Mouse (Mus musculus): ENCODE data around the gene Flnb. TPM values are rescaled to one million over a fixed set of nuclear protein-coding genes. Genes with fewer than 3 reads are reported as not detected.

Gene Flnb
- total and polyA plus RNA-seq, 3 experiments: 0.43 to 2.0 (median 1.8) TPM

DNA sequence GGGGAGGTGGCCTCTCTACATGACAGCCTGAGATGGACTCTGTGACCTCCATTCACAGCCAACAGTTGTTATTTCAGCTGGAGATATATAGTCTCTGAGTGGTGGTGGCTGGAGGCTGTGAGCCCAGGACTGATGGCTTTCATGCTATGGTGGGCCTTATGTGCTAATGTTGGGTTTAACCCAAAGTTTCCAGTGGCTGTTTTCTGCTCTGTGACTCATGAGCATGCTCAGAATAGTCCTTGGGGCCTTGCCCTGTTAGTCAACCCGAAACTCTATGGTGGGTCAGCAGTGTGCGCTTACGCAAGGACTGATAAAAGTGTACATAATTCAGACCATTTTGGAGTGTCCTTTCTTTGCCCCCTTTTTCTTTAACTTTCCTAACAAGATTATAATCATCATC, 40.1 kb downstream of the Flnb start:
- no peak for ATAC-seq (ENCODE audit: extremely low read depth, insufficient number of reproducible peaks, low FRiP score, poor library complexity, severe bottlenecking)
- no peaks in the 10 kb centered on the region for H3K36me3 ChIP-seq (replicated peaks)
- H3K4me3 ChIP-seq (ENCODE audit: low read depth, low read length): no peak overlapping the region
- H3K4me1 ChIP-seq (ENCODE audit: insufficient read depth, low read depth, low read length): peaks cover 46% of the 10 kb centered on the region
- TF ChIP-seq POLR2AphosphoS5 (IDR thresholded peaks at IDR 0.05; ENCODE audit: insufficient replicate concordance, low read depth, low read length) (no peak), GATA2 (IDR thresholded peaks at IDR 0.05; ENCODE audit: borderline replicate concordance, low read depth, low read length) (no peak), CTCF (IDR thresholded peaks at IDR 0.05; ENCODE audit: low read depth, low read length) (no peak), TAL1 (conservative IDR thresholded peaks at IDR 0.05; ENCODE audit: low read depth, low read length) (no peak), GATA1 (IDR thresholded peaks at IDR 0.05; ENCODE audit: borderline replicate concordance, low read length) (no peak)
- H3K27me3 ChIP-seq (ENCODE audit: insufficient read depth, low read length): peaks cover 9% of the 10 kb centered on the region
- DNase-seq (ENCODE audit: low spot score): no peak
- no peaks in the 10 kb centered on the region for H3K9me3 ChIP-seq (replicated peaks)

GRCm38 (mm10) chr14:7858430-7858829, 40.7 kb downstream of the Flnb start:
- TF ChIP-seq GATA2 (IDR thresholded peaks at IDR 0.05; ENCODE audit: borderline replicate concordance, low read depth, low read length) (no peak), TAL1 (conservative IDR thresholded peaks at IDR 0.05; ENCODE audit: low read depth, low read length) (no peak), GATA1 (IDR thresholded peaks at IDR 0.05; ENCODE audit: borderline replicate concordance, low read length) (no peak), CTCF (IDR thresholded peaks at IDR 0.05; ENCODE audit: low read depth, low read length) (no peak), POLR2AphosphoS5 (IDR thresholded peaks at IDR 0.05; ENCODE audit: insufficient replicate concordance, low read depth, low read length) (no peak)
- DNase-seq (ENCODE audit: low spot score): no peak
- Histone ChIP-seq H3K9me3 (replicated peaks) (no peaks in the 10 kb centered on the region), H3K4me1 (ENCODE audit: insufficient read depth, low read depth, low read length) (peaks cover 42% of the 10 kb centered on the region), H3K36me3 (replicated peaks) (no peaks in the 10 kb centered on the region), H3K27me3 (ENCODE audit: insufficient read depth, low read length) (peaks cover 6% of the 10 kb centered on the region; the same call in 1 of the 2 replicates), H3K4me3 (ENCODE audit: low read depth, low read length) (no peak overlapping the region)
- ATAC-seq (ENCODE audit: extremely low read depth, insufficient number of reproducible peaks, low FRiP score, poor library complexity, severe bottlenecking): no peak

GRCm38 (mm10) chr14:7860525-7861154, 42.9 kb downstream of the Flnb start:
- H3K36me3 ChIP-seq (replicated peaks): no peaks in the 10 kb centered on the region
- no peaks in the 10 kb centered on the region for H3K9me3 ChIP-seq (replicated peaks)
- ATAC-seq (ENCODE audit: extremely low read depth, insufficient number of reproducible peaks, low FRiP score, poor library complexity, severe bottlenecking) (no peak), DNase-seq (ENCODE audit: low spot score) (no peak)
- TF ChIP-seq POLR2AphosphoS5 (IDR thresholded peaks at IDR 0.05; ENCODE audit: insufficient replicate concordance, low read depth, low read length): no peak
- TF ChIP-seq GATA2 (IDR thresholded peaks at IDR 0.05; ENCODE audit: borderline replicate concordance, low read depth, low read length): no peak
- TF ChIP-seq TAL1 (conservative IDR thresholded peaks at IDR 0.05; ENCODE audit: low read depth, low read length): no peak
- TF ChIP-seq GATA1 (IDR thresholded peaks at IDR 0.05; ENCODE audit: borderline replicate concordance, low read length): no peak
- no peak for TF ChIP-seq CTCF (IDR thresholded peaks at IDR 0.05; ENCODE audit: low read depth, low read length)
- H3K4me3 ChIP-seq (ENCODE audit: low read depth, low read length): no peak overlapping the region
- no peaks in the 10 kb centered on the region; the same call in 1 of the 2 replicates for H3K27me3 ChIP-seq (ENCODE audit: insufficient read depth, low read length)
- peaks cover 40% of the 10 kb centered on the region for H3K4me1 ChIP-seq (ENCODE audit: insufficient read depth, low read depth, low read length)

DNA sequence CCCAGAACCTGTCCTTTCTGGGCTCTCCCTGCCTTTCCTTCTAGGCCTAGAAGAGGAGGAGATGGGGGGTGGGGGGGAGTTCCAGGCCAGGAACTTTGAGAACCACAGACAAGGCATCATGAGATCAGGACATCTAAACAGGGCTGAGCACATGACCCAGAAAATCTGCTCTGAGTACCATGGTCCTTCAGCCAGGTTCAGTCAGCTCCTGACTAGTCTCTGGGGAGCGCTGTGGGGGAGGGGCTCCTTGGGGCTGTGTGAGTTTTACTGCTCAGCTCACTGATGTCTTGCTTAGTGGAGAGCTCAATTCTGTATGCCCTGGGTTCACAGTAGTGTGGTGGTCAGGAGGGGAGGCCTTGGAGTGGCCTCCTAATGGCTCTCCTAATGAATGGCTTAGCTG, 43.5 kb downstream of the Flnb start:
- H3K36me3 ChIP-seq (replicated peaks): no peaks in the 10 kb centered on the region
- ATAC-seq (ENCODE audit: extremely low read depth, insufficient number of reproducible peaks, low FRiP score, poor library complexity, severe bottlenecking) (no peak), DNase-seq (ENCODE audit: low spot score) (no peak)
- TF ChIP-seq POLR2AphosphoS5 (IDR thresholded peaks at IDR 0.05; ENCODE audit: insufficient replicate concordance, low read depth, low read length) (no peak), GATA2 (IDR thresholded peaks at IDR 0.05; ENCODE audit: borderline replicate concordance, low read depth, low read length) (no peak)
- no peaks in the 10 kb centered on the region for H3K27me3 ChIP-seq (ENCODE audit: insufficient read depth, low read length)
- H3K9me3 ChIP-seq (replicated peaks): no peaks in the 10 kb centered on the region
- H3K4me1 ChIP-seq (ENCODE audit: insufficient read depth, low read depth, low read length): peaks cover 37% of the 10 kb centered on the region
- H3K4me3 ChIP-seq (ENCODE audit: low read depth, low read length): no peak overlapping the region

DNA sequence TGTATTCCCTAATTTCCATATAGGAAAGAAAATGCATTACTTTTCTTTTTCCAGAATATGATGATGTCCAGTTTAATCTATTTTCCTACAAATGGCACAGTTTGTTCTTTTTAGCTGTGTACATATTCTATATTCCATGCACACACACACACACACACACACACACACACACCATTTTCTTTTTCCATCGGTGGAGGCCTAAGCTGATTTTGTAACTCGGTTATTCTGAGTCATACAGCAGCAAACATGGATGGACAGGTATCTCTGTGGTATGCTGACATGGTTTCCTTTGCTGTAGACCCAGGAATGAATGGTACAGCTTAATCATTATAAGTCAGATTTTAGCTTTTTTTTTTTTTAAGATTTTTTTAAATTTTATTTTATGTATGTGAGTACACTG, 44.5 kb downstream of the Flnb start:
- DNase-seq (ENCODE audit: low spot score) (no peak), ATAC-seq (ENCODE audit: extremely low read depth, insufficient number of reproducible peaks, low FRiP score, poor library complexity, severe bottlenecking) (no peak)
- TF ChIP-seq CTCF (IDR thresholded peaks at IDR 0.05; ENCODE audit: low read depth, low read length) (no peak), GATA1 (IDR thresholded peaks at IDR 0.05; ENCODE audit: borderline replicate concordance, low read length) (no peak), GATA2 (IDR thresholded peaks at IDR 0.05; ENCODE audit: borderline replicate concordance, low read depth, low read length) (no peak), TAL1 (conservative IDR thresholded peaks at IDR 0.05; ENCODE audit: low read depth, low read length) (no peak), POLR2AphosphoS5 (IDR thresholded peaks at IDR 0.05; ENCODE audit: insufficient replicate concordance, low read depth, low read length) (no peak)
- Histone ChIP-seq H3K36me3 (replicated peaks) (no peaks in the 10 kb centered on the region), H3K27me3 (ENCODE audit: insufficient read depth, low read length) (no peaks in the 10 kb centered on the region), H3K4me1 (ENCODE audit: insufficient read depth, low read depth, low read length) (peaks cover 35% of the 10 kb centered on the region), H3K9me3 (replicated peaks) (no peaks in the 10 kb centered on the region), H3K4me3 (ENCODE audit: low read depth, low read length) (no peak overlapping the region)

GRCm38 (mm10) chr14:7863199-7863598, 45.4 kb downstream of the Flnb start:
- DNase-seq (ENCODE audit: low spot score) (no peak), ATAC-seq (ENCODE audit: extremely low read depth, insufficient number of reproducible peaks, low FRiP score, poor library complexity, severe bottlenecking) (no peak)
- no peaks in the 10 kb centered on the region for H3K36me3 ChIP-seq (replicated peaks)

More at GRCm38 (mm10) chr14:7863199-7863598, 45.4 kb downstream of the Flnb start:
- H3K4me3 ChIP-seq (ENCODE audit: low read depth, low read length): no peak overlapping the region
- H3K9me3 ChIP-seq (replicated peaks): no peaks in the 10 kb centered on the region
- TF ChIP-seq GATA2 (IDR thresholded peaks at IDR 0.05; ENCODE audit: borderline replicate concordance, low read depth, low read length): no peak
- TF ChIP-seq CTCF (IDR thresholded peaks at IDR 0.05; ENCODE audit: low read depth, low read length): no peak
- TF ChIP-seq GATA1 (IDR thresholded peaks at IDR 0.05; ENCODE audit: borderline replicate concordance, low read length): no peak
- no peak for TF ChIP-seq POLR2AphosphoS5 (IDR thresholded peaks at IDR 0.05; ENCODE audit: insufficient replicate concordance, low read depth, low read length)
- no peak for TF ChIP-seq TAL1 (conservative IDR thresholded peaks at IDR 0.05; ENCODE audit: low read depth, low read length)
- H3K27me3 ChIP-seq (ENCODE audit: insufficient read depth, low read length): no peaks in the 10 kb centered on the region
- H3K4me1 ChIP-seq (ENCODE audit: insufficient read depth, low read depth, low read length): peaks cover 33% of the 10 kb centered on the region

All from G1E (cell line).